10 mouse cellular contexts compared by ENCODE assay signal in genomic region chr5:139754753-139755152, GRCm38 (mm10). TPM values are rescaled to one million over a fixed set of nuclear protein-coding genes. Genes with fewer than 3 reads are reported as not detected.
A peak's percentile ranks its signal among the peaks of the same experiment; 100 is the strongest.
DNase-seq lines count a peak whose midpoint lies in the region; ATAC-seq and TF ChIP-seq lines count a peak whose summit lies in the region.
"Had no signal": no experiment of that assay in that cellular context is flagged by ENCODE, and none has a peak within 500 bp of the region (broad histone marks: within the 10 kb centered on the region; RNA-seq: fewer than 3 reads in every experiment).

No protein-coding gene starts in this region.

- H3K27me3 ChIP-seq in midbrain, embryonic 10.5 days (ENCODE audit: low read depth, poor library complexity, severe bottlenecking), result no peaks in the 10 kb centered on the region
- H3K27me3 ChIP-seq in midbrain, embryonic 13.5 days, result no peaks in the 10 kb centered on the region
- no peaks in the 10 kb centered on the region for H3K27me3 ChIP-seq in limb, embryonic 14.5 days (ENCODE audit: control insufficient read depth, insufficient read depth, low read length)
- H3K27me3 ChIP-seq: heart, embryonic 13.5 days; neural tube, embryonic 12.5 days had no signal

- H3K9ac ChIP-seq in midbrain, embryonic 13.5 days (replicated peaks), result no peak overlapping the region
- no peak overlapping the region for H3K9ac ChIP-seq in limb, embryonic 14.5 days (ENCODE audit: low read depth, low read length, severe bottlenecking)
- H3K9ac ChIP-seq: heart, embryonic 13.5 days; neural tube, embryonic 12.5 days had no signal

- no peak overlapping the region for H3K27ac ChIP-seq in midbrain, embryonic 10.5 days (replicated peaks)
- no peak overlapping the region for H3K27ac ChIP-seq in midbrain, embryonic 13.5 days
- H3K27ac ChIP-seq in limb, embryonic 14.5 days (replicated peaks; ENCODE audit: low read depth, low read length), result no peak overlapping the region
- H3K27ac ChIP-seq: heart, embryonic 13.5 days; neural tube, embryonic 12.5 days had no signal

- H3K4me2 ChIP-seq in midbrain, embryonic 13.5 days (replicated peaks), result no peak overlapping the region
- H3K4me2 ChIP-seq in limb, embryonic 14.5 days (replicated peaks; ENCODE audit: low read depth, low read length, severe bottlenecking), result no peak overlapping the region
- H3K4me2 ChIP-seq: heart, embryonic 13.5 days; neural tube, embryonic 12.5 days had no signal

- peaks cover 97% of the 10 kb centered on the region for H3K36me3 ChIP-seq in midbrain, embryonic 10.5 days
- peaks cover 94% of the 10 kb centered on the region for H3K36me3 ChIP-seq in midbrain, embryonic 13.5 days
- H3K36me3 ChIP-seq in limb, embryonic 14.5 days (ENCODE audit: control insufficient read depth, insufficient read depth, low read length), result peaks cover 96% of the 10 kb centered on the region

- no peak for TF ChIP-seq POLR2A in limb, embryonic 14.5 days (IDR thresholded peaks at IDR 0.05; ENCODE audit: borderline replicate concordance, extremely low read depth, insufficient read depth, insufficient read length)

- no peaks in the 10 kb centered on the region for H3K4me1 ChIP-seq in midbrain, embryonic 10.5 days
- no peaks in the 10 kb centered on the region for H3K4me1 ChIP-seq in midbrain, embryonic 13.5 days (replicated peaks)
- no peaks in the 10 kb centered on the region for H3K4me1 ChIP-seq in limb, embryonic 14.5 days (ENCODE audit: control insufficient read depth, insufficient read depth, low read length)
- H3K4me1 ChIP-seq: heart, embryonic 13.5 days; neural tube, embryonic 12.5 days had no signal

- no peak overlapping the region for H3K4me3 ChIP-seq in midbrain, embryonic 10.5 days
- no peak overlapping the region for H3K4me3 ChIP-seq in midbrain, embryonic 13.5 days (replicated peaks)
- no peak overlapping the region for H3K4me3 ChIP-seq in limb, embryonic 14.5 days (replicated peaks; ENCODE audit: low read length)
- H3K4me3 ChIP-seq: heart, embryonic 13.5 days; neural tube, embryonic 12.5 days had no signal

- no peak for ATAC-seq in midbrain, embryonic 13.5 days
- ATAC-seq in granulocyte monocyte progenitor cell, adult 5-6 weeks (replicated peaks; ENCODE audit: poor library complexity, severe bottlenecking), result peak; percentile 33; the same call in 1 of the 2 replicates
- no peak for ATAC-seq in limb, embryonic 14.5 days (ENCODE audit: low FRiP score, low read depth)

- DNase-seq in adrenal gland, adult 18-20 months (ENCODE audit: low spot score in 2 of 2), result peak; percentile 48 to 59
- DNase-seq in adrenal gland, postnatal 4 days (ENCODE audit: low spot score in 2 of 2), result no peak
- peak; percentile 63 for DNase-seq in midbrain, embryonic 10.5 days (ENCODE audit: low spot score)
- peak; percentile 51 for DNase-seq in cerebellum, adult 11 months
- DNase-seq in limb, embryonic 14.5 days (ENCODE audit: low spot score), result peak; percentile 37
- DNase-seq in right cerebral cortex, postnatal 4 days, result peak; percentile 79

- 39% methylated on average over 12 of the region's 12 CpGs for WGBS in midbrain, embryonic 10.5 days
- 34% methylated on average over 12 of the region's 12 CpGs for WGBS in midbrain, embryonic 13.5 days
- WGBS in limb, embryonic 14.5 days, result 26% methylated on average over 11 of the region's 12 CpGs

- no peaks in the 10 kb centered on the region for H3K9me3 ChIP-seq in midbrain, embryonic 10.5 days (replicated peaks)
- H3K9me3 ChIP-seq in midbrain, embryonic 13.5 days, result no peaks in the 10 kb centered on the region
- no peaks in the 10 kb centered on the region for H3K9me3 ChIP-seq in limb, embryonic 14.5 days (ENCODE audit: control insufficient read depth, low read length)
- H3K9me3 ChIP-seq: heart, embryonic 13.5 days; neural tube, embryonic 12.5 days had no signal

RNA-seq across cellular contexts. Expression of gene Micall2, which starts 18.6 kb away (rescaled TPM):
- total RNA-seq in adrenal gland, adult 18-20 months (2021), result 1 to 10 TPM; 5.0 to 9.9 TPM
- 10 to 100 TPM; 13.4 to 13.7 TPM for total RNA-seq in adrenal gland, postnatal 4 days (2021)
- 5.7 and 7.8 TPM in 2 replicates for polyA plus RNA-seq in midbrain, embryonic 10.5 days (2016; fragmentation: Nextera tagmentation; extraction: Ambion mirVana)
- 7.5 and 8.9 TPM in 2 replicates for polyA plus RNA-seq in midbrain, embryonic 13.5 days (2015; fragmentation: Nextera tagmentation; extraction: Ambion mirVana)
- 8.3 and 9.7 TPM in 2 replicates for total RNA-seq in granulocyte monocyte progenitor cell, adult 5-6 weeks (2014; fragmentation: Nextera tagmentation)
- 2.8 and 3.9 TPM in 2 replicates for total RNA-seq in granulocyte monocyte progenitor cell, adult 5-6 weeks (2017)
- polyA plus RNA-seq in limb, embryonic 14.5 days (2012; rRNA removed), result 6.5 and 7.0 TPM in 2 replicates
- polyA plus RNA-seq in limb, embryonic 14.5 days (2014; fragmentation: Nextera tagmentation; extraction: Ambion mirVana), result 5.5 and 7.4 TPM in 2 replicates

RNA-seq across cellular contexts. Expression of gene Ints1, which starts 20.7 kb away (rescaled TPM):
- 10 to 100 TPM; 47.8 to 53.5 TPM for total RNA-seq in adrenal gland, adult 18-20 months (2021)
- total RNA-seq in adrenal gland, postnatal 4 days (2021), result 10 to 100 TPM; 52.8 to 65.7 TPM
- 33.4 and 34.7 TPM in 2 replicates for polyA plus RNA-seq in midbrain, embryonic 10.5 days (2016; fragmentation: Nextera tagmentation; extraction: Ambion mirVana)
- polyA plus RNA-seq in midbrain, embryonic 13.5 days (2015; fragmentation: Nextera tagmentation; extraction: Ambion mirVana), result 24.0 and 28.9 TPM in 2 replicates
- 85.9 and 93.1 TPM in 2 replicates for total RNA-seq in granulocyte monocyte progenitor cell, adult 5-6 weeks (2014; fragmentation: Nextera tagmentation)
- total RNA-seq in granulocyte monocyte progenitor cell, adult 5-6 weeks (2017), result 46.7 and 53.4 TPM in 2 replicates
- polyA plus RNA-seq in limb, embryonic 14.5 days (2012; rRNA removed), result 50.1 and 69.3 TPM in 2 replicates
- polyA plus RNA-seq in limb, embryonic 14.5 days (2014; fragmentation: Nextera tagmentation; extraction: Ambion mirVana), result 35.5 and 37.9 TPM in 2 replicates

RNA-seq across cellular contexts. Expression of gene Mafk, which starts 36.6 kb away (rescaled TPM):
- total RNA-seq in adrenal gland, adult 18-20 months (2021), result 10 to 100 TPM; 28.8 to 39.0 TPM
- total RNA-seq in adrenal gland, postnatal 4 days (2021), result 10 to 100 TPM; 21.9 to 23.2 TPM
- 9.7 and 9.9 TPM in 2 replicates for polyA plus RNA-seq in midbrain, embryonic 10.5 days (2016; fragmentation: Nextera tagmentation; extraction: Ambion mirVana)
- 15.4 TPM in 2 replicates for polyA plus RNA-seq in midbrain, embryonic 13.5 days (2015; fragmentation: Nextera tagmentation; extraction: Ambion mirVana)
- total RNA-seq in granulocyte monocyte progenitor cell, adult 5-6 weeks (2014; fragmentation: Nextera tagmentation), result 12.1 and 18.5 TPM in 2 replicates
- total RNA-seq in granulocyte monocyte progenitor cell, adult 5-6 weeks (2017), result 18.5 and 23.0 TPM in 2 replicates
- 6.7 and 7.3 TPM in 2 replicates for polyA plus RNA-seq in limb, embryonic 14.5 days (2012; rRNA removed)
- 6.2 and 6.6 TPM in 2 replicates for polyA plus RNA-seq in limb, embryonic 14.5 days (2014; fragmentation: Nextera tagmentation; extraction: Ambion mirVana)

Comparison
In these comparisons a context has a peak if more than half of its experiments do, and no peak if none do; other contexts are left out.
1. DNase-seq: peak in adrenal gland, adult 18-20 months (2 of 2), midbrain, embryonic 10.5 days (single experiment), cerebellum, adult 11 months (single experiment), limb, embryonic 14.5 days (single experiment) and right cerebral cortex, postnatal 4 days (single experiment); none in adrenal gland, postnatal 4 days (0 of 2).